Mouse (Mus musculus): ENCODE measurements around the gene Slc38a9. TPM values are rescaled to one million over a fixed set of nuclear protein-coding genes. Genes with fewer than 3 reads are reported as not detected.

The Slc38a9 gene
- polyA plus RNA-seq, 1 experiment from 2014 or later = 25.7 TPM

DNA sequence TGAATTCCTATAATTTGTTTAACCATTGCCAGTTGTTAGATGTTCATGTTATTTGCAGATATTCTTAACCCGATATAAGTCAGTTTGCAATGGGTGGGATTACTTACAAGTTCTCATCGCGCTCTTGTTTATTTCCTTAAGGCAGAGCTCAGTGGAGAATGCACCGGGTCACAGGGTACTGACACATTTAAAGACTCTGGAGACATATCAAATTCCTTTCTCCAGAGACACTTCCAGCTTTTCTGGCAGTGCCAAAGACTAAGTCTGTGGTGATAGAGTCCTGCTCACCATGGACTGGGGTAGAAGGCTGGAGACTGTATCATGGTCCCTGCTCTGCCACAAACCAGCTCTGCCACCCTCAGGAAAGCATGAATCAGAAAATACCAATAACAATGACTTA is 102.0 kb downstream of the Slc38a9 start:
- Histone ChIP-seq H3K4me1 (no peaks in the 10 kb centered on the region), H3K9me3 (peaks cover 6% of the 10 kb centered on the region), H3K9ac (replicated peaks) (no peak overlapping the region), H3K4me3 (no peak overlapping the region), H3K36me3 (no peaks in the 10 kb centered on the region), H3K27ac (replicated peaks) (no peak overlapping the region), H3K27me3 (no peaks in the 10 kb centered on the region), H3K4me2 (replicated peaks) (no peak overlapping the region)
- ATAC-seq (ENCODE audit: low FRiP score, low read depth) = no peak
- WGBS = 83% methylated on average over 4 of the region's 4 CpGs

DNA sequence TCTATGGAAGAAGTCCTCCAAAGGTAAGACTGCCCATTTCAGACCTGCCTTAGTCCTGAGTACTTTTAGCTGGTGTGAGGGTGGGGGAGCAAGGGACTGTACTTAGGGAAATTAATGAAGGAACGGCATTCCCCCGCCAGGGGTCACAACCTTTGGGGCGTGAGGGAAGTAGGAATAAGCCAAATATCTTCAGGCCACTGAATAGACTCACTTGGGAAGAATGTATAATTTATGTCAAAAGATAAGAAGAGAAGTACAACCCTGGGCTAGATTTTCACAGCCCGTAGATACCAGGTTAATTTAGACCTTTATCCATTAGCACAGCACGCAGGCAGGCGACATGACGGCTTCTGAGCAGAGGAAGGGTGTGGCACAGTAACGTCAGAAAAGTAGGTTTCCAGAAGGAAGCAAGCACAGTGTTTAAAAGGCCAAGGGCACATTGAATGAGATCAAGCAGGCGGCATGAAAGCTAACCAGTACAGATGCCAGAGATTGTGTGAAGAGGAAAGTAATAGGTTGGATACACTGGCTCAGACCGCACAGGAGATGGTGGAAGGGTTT is 103.1 kb downstream of the Slc38a9 start:
- no peak for ATAC-seq (ENCODE audit: low FRiP score, low read depth)
- Histone ChIP-seq H3K27me3 (no peaks in the 10 kb centered on the region), H3K36me3 (no peaks in the 10 kb centered on the region), H3K9ac (replicated peaks) (no peak overlapping the region), H3K27ac (replicated peaks) (no peak overlapping the region), H3K4me1 (no peaks in the 10 kb centered on the region), H3K4me2 (replicated peaks) (no peak overlapping the region), H3K4me3 (no peak overlapping the region), H3K9me3 (peaks cover 9% of the 10 kb centered on the region)
- WGBS = 85% methylated on average over 10 of the region's 10 CpGs

DNA sequence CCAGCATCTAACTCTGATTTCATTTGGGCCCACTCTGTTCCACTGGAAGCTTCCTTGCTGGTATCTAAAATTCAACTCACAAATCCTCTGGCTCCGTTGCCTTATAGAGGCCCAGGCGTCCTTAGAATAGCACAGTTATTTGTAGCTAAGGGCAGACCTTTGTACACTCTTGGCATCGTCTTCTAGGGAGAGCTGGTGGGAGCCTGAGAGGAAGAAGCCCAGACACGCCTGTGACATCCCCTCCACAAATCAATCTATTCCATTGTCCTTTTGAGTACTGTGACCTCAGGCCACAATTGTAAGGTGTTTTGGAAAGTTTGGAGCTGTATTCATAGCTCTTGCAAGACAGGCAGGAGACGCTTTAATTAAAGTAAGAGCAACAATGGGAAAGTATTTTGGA is 104.0 kb downstream of the Slc38a9 start:
- ATAC-seq (ENCODE audit: low FRiP score, low read depth) = no peak
- H3K9me3 ChIP-seq = peaks cover 9% of the 10 kb centered on the region
- H3K4me2 ChIP-seq (replicated peaks) = no peak overlapping the region
- no peak overlapping the region for H3K9ac ChIP-seq (replicated peaks)
- H3K4me1 ChIP-seq = no peaks in the 10 kb centered on the region
- 88% methylated on average over 5 of the region's 5 CpGs for WGBS
- no peaks in the 10 kb centered on the region for H3K27me3 ChIP-seq
- H3K4me3 ChIP-seq = no peak overlapping the region
- no peak overlapping the region for H3K27ac ChIP-seq (replicated peaks)
- no peaks in the 10 kb centered on the region for H3K36me3 ChIP-seq

DNA sequence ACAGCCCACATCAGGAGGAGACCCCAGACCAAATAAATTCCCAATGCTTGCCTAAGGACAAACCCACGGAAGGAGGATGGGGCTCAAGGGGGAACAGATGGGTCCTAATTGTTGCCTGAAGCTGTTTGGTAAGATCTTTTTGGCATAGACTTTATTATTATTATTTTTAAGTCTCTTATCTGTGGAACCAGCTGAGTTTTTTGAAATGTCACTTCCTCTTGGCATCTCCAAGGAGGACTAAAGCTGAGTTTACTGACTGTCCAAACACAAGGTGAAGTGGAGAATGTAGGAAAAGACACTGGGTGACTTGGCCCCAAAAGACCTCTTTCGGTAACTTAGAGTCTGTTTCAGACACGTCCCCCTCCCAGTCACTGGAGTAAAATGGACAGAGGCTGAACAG is 105.1 kb downstream of the Slc38a9 start:
- Histone ChIP-seq H3K27ac (replicated peaks) (no peak overlapping the region), H3K4me3 (no peak overlapping the region), H3K4me1 (peaks cover 5% of the 10 kb centered on the region), H3K9ac (replicated peaks) (no peak overlapping the region), H3K9me3 (peaks cover 9% of the 10 kb centered on the region), H3K27me3 (no peaks in the 10 kb centered on the region), H3K4me2 (replicated peaks) (no peak overlapping the region), H3K36me3 (no peaks in the 10 kb centered on the region)
- WGBS = 89% methylated on average over 3 of the region's 3 CpGs
- no peak for ATAC-seq (ENCODE audit: low FRiP score, low read depth)

GRCm38 (mm10) chr13:112770528-112771328 is 110.2 kb downstream of the Slc38a9 start:
- Histone ChIP-seq H3K4me1 (peaks cover 10% of the 10 kb centered on the region), H3K27ac (replicated peaks) (no peak overlapping the region), H3K36me3 (no peaks in the 10 kb centered on the region), H3K4me2 (replicated peaks) (no peak overlapping the region), H3K4me3 (no peak overlapping the region), H3K9me3 (peaks cover 9% of the 10 kb centered on the region), H3K9ac (replicated peaks) (no peak overlapping the region), H3K27me3 (no peaks in the 10 kb centered on the region)
- 31% methylated on average over 11 of the region's 11 CpGs for WGBS
- ATAC-seq (ENCODE audit: low FRiP score, low read depth) = peak; percentile 74

DNA sequence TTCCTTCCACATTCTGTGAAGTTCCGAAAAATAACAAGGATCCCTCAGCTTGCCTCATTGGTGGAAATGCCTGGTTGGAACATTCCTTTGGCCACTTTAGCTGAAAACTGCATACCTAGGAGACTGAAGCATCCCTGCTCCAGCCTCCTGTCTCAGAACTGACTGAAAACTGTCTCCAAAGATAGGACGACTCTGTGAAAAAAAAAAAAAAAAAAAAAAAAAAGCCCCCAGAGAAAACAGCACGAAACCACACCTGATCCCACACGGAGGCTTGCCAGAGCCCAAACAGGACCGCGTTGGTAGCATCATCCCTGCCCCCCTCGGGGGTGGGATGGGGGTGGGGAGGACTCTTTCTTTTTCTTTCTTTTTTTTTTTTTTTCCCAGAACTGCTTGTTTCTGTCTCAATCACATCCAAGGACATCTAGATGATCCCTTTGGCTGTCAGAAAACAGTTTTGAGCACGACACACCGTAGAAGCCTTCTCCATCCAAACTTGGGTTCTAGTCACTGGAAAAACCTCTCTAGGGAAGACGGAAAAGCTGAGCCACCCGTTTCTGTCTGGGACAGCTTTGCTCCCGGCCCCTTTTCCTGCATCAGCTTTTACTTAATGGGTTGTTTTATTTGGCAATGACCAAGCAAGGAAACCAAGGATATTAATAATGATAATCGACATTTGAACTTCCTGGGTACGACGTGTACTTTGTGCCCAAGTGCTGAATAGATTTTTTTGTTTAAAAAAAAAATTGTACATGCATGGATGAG is 111.1 kb downstream of the Slc38a9 start:
- Histone ChIP-seq H3K9me3 (peaks cover 9% of the 10 kb centered on the region), H3K27ac (replicated peaks) (no peak overlapping the region), H3K4me2 (replicated peaks) (no peak overlapping the region), H3K4me1 (peaks cover 10% of the 10 kb centered on the region), H3K4me3 (no peak overlapping the region), H3K9ac (replicated peaks) (no peak overlapping the region), H3K27me3 (no peaks in the 10 kb centered on the region), H3K36me3 (no peaks in the 10 kb centered on the region)
- ATAC-seq (ENCODE audit: low FRiP score, low read depth) = no peak
- 49% methylated on average over 15 of the region's 15 CpGs for WGBS

GRCm38 (mm10) chr13:112772252-112772651 is 111.7 kb downstream of the Slc38a9 start:
- H3K36me3 ChIP-seq = no peaks in the 10 kb centered on the region
- ATAC-seq (ENCODE audit: low FRiP score, low read depth) = no peak
- WGBS = 71% methylated on average over 11 of the region's 11 CpGs

DNA sequence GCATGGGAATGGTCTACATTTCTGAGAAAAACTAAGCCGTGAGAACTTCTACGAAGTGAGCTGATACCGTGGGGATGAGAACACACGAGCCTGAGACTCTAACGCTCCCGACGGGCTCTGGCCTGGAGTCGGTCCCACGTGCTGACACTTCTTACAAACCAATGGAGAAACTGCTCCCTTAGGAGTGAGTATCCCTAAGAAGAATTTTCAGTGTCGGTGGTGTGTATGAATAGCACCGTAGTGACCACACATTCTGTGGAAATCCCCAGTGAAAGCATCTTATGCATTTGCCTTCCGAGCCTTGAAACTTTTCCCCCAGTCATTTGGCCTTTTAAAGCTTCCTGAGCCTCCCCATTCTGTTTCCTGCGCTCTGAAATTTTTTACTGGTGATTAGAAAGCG is 112.3 kb downstream of the Slc38a9 start:
- no peaks in the 10 kb centered on the region for H3K36me3 ChIP-seq
- H3K9ac ChIP-seq (replicated peaks) = no peak overlapping the region
- peaks cover 10% of the 10 kb centered on the region for H3K4me1 ChIP-seq
- H3K4me2 ChIP-seq (replicated peaks) = no peak overlapping the region
- no peak for ATAC-seq (ENCODE audit: low FRiP score, low read depth)
- no peak overlapping the region for H3K27ac ChIP-seq (replicated peaks)
- H3K9me3 ChIP-seq = peaks cover under 1% of the 10 kb centered on the region
- no peak overlapping the region for H3K4me3 ChIP-seq
- 85% methylated on average over 14 of the region's 14 CpGs for WGBS
- no peaks in the 10 kb centered on the region for H3K27me3 ChIP-seq

More at GRCm38 (mm10) chr13:112772252-112772651, 111.7 kb downstream of the Slc38a9 start:
- H3K4me3 ChIP-seq = no peak overlapping the region
- no peaks in the 10 kb centered on the region for H3K27me3 ChIP-seq
- H3K4me1 ChIP-seq = peaks cover 10% of the 10 kb centered on the region
- H3K27ac ChIP-seq (replicated peaks) = no peak overlapping the region
- H3K9ac ChIP-seq (replicated peaks) = no peak overlapping the region
- H3K9me3 ChIP-seq = peaks cover 6% of the 10 kb centered on the region
- H3K4me2 ChIP-seq (replicated peaks) = no peak overlapping the region

- H3K9me3 ChIP-seq = no peaks in the 10 kb centered on the region
- H3K36me3 ChIP-seq = no peaks in the 10 kb centered on the region
- peaks cover 10% of the 10 kb centered on the region for H3K4me1 ChIP-seq
- WGBS = 92% methylated on average over 3 of the region's 3 CpGs
- no peak overlapping the region for H3K4me3 ChIP-seq
- no peak overlapping the region for H3K4me2 ChIP-seq (replicated peaks)
- ATAC-seq (ENCODE audit: low FRiP score, low read depth) = no peak
- H3K27ac ChIP-seq (replicated peaks) = no peak overlapping the region
- H3K27me3 ChIP-seq = no peaks in the 10 kb centered on the region
- no peak overlapping the region for H3K9ac ChIP-seq (replicated peaks)
Measured at GRCm38 (mm10) chr13:112773991-112774675, 113.6 kb downstream of the Slc38a9 start.

DNA sequence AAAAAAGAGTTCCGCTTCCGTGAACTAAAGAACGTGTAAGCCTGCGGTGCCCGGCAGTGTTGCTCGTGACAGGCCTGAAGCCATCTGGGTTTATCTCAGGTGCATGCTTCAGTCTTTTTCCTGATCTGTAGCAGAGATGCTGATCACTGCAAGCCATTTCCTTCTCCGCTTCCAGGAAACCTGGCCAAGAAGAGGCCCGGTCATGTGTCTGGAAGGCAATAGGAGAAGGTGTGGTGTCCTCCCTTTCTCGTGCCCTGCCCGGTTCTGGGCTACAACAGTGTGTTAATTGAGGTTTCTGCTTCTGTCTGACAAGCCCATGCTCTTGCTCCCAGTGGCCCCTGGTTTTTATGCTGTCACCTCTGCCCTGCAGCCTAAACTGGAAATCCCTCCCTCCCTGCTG is 115.3 kb downstream of the Slc38a9 start:
- no peak overlapping the region for H3K4me3 ChIP-seq
- 90% methylated on average over 10 of the region's 10 CpGs for WGBS
- no peak for ATAC-seq (ENCODE audit: low FRiP score, low read depth)

DNA sequence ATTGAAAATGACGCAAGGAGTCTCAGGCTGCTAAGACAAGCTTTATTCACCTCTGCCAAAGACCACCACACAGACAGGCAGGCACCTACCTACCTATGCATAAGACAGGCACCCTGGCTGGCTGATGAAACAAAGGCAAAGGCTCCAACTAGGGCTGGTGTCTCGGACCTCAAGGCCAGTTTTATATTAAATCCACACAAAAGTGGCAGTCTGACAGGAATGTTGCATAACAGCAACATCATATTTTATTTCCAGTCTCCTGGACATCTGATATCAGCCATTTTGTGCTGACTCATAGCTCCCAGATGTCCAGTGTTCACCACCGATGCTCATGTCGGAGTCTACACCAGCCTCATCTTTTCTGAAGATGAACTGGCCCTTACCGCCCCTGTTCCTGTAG is 117.9 kb downstream of the Slc38a9 start:
- WGBS = 93% methylated on average over 5 of the region's 5 CpGs
- no peak for ATAC-seq (ENCODE audit: low FRiP score, low read depth)
- Histone ChIP-seq H3K36me3 (no peaks in the 10 kb centered on the region), H3K9me3 (no peaks in the 10 kb centered on the region), H3K9ac (replicated peaks) (no peak overlapping the region), H3K4me1 (no peaks in the 10 kb centered on the region), H3K27ac (replicated peaks) (no peak overlapping the region), H3K4me2 (replicated peaks) (no peak overlapping the region), H3K27me3 (no peaks in the 10 kb centered on the region), H3K4me3 (no peak overlapping the region)

More for the DNA sequence above, 115.3 kb downstream of the Slc38a9 start:
- Histone ChIP-seq H3K36me3 (no peaks in the 10 kb centered on the region), H3K4me1 (peaks cover 3% of the 10 kb centered on the region), H3K4me2 (replicated peaks) (no peak overlapping the region), H3K27me3 (no peaks in the 10 kb centered on the region), H3K9ac (replicated peaks) (no peak overlapping the region), H3K9me3 (no peaks in the 10 kb centered on the region), H3K27ac (replicated peaks) (no peak overlapping the region)

DNA sequence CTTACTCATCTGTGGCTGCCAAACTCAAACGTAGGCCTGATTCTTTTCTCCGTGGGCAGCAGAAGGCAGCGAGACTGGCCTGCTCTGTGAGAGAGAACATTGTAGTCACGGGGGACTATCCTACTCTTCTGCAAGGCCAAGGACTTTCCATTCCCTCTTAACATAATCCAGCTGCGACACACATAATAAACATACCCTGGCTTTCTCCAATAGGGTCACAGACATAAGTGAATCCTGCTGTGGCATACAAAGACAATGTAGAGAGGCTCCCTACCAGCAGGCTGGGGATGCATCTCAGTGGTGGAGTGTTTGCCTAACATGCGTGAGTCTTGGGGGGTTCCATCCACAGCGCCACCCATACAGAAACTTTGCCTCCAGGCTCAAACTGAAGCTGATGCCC is 124.8 kb downstream of the Slc38a9 start:
- ATAC-seq (ENCODE audit: low FRiP score, low read depth) = no peak

More for the DNA sequence above, 124.8 kb downstream of the Slc38a9 start:
- WGBS = 78% methylated on average over 7 of the region's 7 CpGs
- Histone ChIP-seq H3K27ac (replicated peaks) (no peak overlapping the region), H3K4me3 (no peak overlapping the region), H3K36me3 (no peaks in the 10 kb centered on the region), H3K9me3 (no peaks in the 10 kb centered on the region), H3K4me2 (replicated peaks) (no peak overlapping the region), H3K9ac (replicated peaks) (no peak overlapping the region), H3K27me3 (no peaks in the 10 kb centered on the region), H3K4me1 (no peaks in the 10 kb centered on the region)

Measured in midbrain, embryonic 12.5 days (tissue).